ENCODE assay signal across 23 mouse cellular contexts in the genomic region with DNA sequence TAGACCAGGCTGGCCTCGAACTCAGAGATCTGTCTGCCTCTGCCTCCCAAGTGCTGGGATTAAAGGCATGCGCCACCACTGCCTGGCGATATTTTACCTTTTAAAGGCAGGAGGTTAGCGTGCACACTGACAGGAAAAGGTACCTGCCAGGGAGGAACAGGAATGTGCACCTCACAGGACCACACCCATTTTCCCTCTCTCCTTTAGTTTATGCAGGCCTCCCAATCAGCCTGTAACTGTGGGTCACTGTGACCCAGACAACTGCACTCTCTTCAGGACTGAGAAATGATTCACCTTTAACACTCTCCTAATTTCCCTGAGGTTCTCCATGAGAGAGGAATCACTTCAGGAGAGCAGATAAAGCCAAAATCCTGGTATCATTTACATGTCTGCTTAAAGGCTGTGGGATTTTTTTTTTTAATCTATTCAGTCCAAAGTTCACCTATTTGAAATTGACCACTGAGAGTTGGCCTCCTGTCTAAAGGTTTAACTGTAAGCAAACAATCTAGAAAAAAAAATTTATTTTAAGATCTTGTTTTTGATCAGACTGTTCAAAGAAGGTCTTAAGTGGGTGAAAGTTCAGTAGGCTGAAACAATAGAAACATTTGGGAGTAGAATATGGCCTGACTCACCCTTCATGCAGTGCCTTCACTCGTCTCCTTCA.
DNase-seq lines count a peak whose midpoint lies in the region; ATAC-seq and TF ChIP-seq lines count a peak whose summit lies in the region.
"Had no signal": no experiment of that assay in that cellular context is flagged by ENCODE, and none has a peak within 500 bp of the region (broad histone marks: within the 10 kb centered on the region; RNA-seq: fewer than 3 reads in every experiment).

No protein-coding gene starts in this region.

- TF ChIP-seq EP300 in stomach, postnatal 0 days (optimal IDR thresholded peaks at IDR 0.05), result no peak

- no peaks in the 10 kb centered on the region for H3K9me3 ChIP-seq in midbrain, embryonic 11.5 days (ENCODE audit: control insufficient read depth, low read length)
- H3K9me3 ChIP-seq in midbrain, embryonic 16.5 days (replicated peaks; ENCODE audit: control insufficient read depth, low read length, poor library complexity, severe bottlenecking), result no peaks in the 10 kb centered on the region
- no peaks in the 10 kb centered on the region for H3K9me3 ChIP-seq in stomach, postnatal 0 days (ENCODE audit: control insufficient read depth, low read length)
- H3K9me3 ChIP-seq: embryonic facial prominence, embryonic 12.5 days; embryonic facial prominence, embryonic 15.5 days; hindbrain, embryonic 12.5 days; hindbrain, embryonic 15.5 days had no signal

- H3K9ac ChIP-seq in midbrain, embryonic 11.5 days (ENCODE audit: low read length), result no peak overlapping the region
- H3K9ac ChIP-seq in midbrain, embryonic 16.5 days (ENCODE audit: low read depth, low read length), result no peak overlapping the region
- no peak overlapping the region for H3K9ac ChIP-seq in stomach, postnatal 0 days (ENCODE audit: low read length)
- H3K9ac ChIP-seq: embryonic facial prominence, embryonic 12.5 days; embryonic facial prominence, embryonic 15.5 days; forebrain, postnatal 0 days; hindbrain, embryonic 12.5 days; hindbrain, embryonic 15.5 days had no signal

- no peaks in the 10 kb centered on the region for H3K27me3 ChIP-seq in midbrain, embryonic 11.5 days (ENCODE audit: control insufficient read depth, insufficient read depth, low read length)
- H3K27me3 ChIP-seq in midbrain, embryonic 16.5 days (ENCODE audit: control insufficient read depth, insufficient read depth, low read depth, low read length), result no peaks in the 10 kb centered on the region
- H3K27me3 ChIP-seq in stomach, postnatal 0 days (ENCODE audit: control insufficient read depth, insufficient read depth, low read length), result no peaks in the 10 kb centered on the region
- H3K27me3 ChIP-seq: embryonic facial prominence, embryonic 12.5 days; embryonic facial prominence, embryonic 15.5 days; hindbrain, embryonic 12.5 days; hindbrain, embryonic 15.5 days had no signal

- H3K4me2 ChIP-seq in midbrain, embryonic 11.5 days, result no peak overlapping the region
- H3K4me2 ChIP-seq in midbrain, embryonic 16.5 days (ENCODE audit: low read length), result no peak overlapping the region
- H3K4me2 ChIP-seq in stomach, postnatal 0 days (replicated peaks; ENCODE audit: low read depth), result no peak overlapping the region
- H3K4me2 ChIP-seq: embryonic facial prominence, embryonic 12.5 days; embryonic facial prominence, embryonic 15.5 days; heart, embryonic 11.5 days; hindbrain, embryonic 12.5 days; hindbrain, embryonic 15.5 days had no signal

- DNase-seq in left cerebral cortex, adult 2 months (ENCODE audit: extremely low spot score in 1 of 2, low spot score in 2 of 2), result no peak
- DNase-seq in left cerebral cortex, postnatal 14 days (ENCODE audit: low spot score in 2 of 2), result no peak
- peak; percentile 68 for DNase-seq in midbrain, embryonic 11.5 days (ENCODE audit: low spot score, missing footprints)
- no peak for DNase-seq in stomach, postnatal 0 days (ENCODE audit: low spot score)
- no peak for DNase-seq in T-cell, adult 2 months (ENCODE audit: low spot score)
- DNase-seq: adrenal gland, postnatal 10 days; adrenal gland, postnatal 36 days; cerebellum, adult 18-20 months; cerebellum, adult 9-10 months; cerebellum, postnatal 14 days; forebrain, postnatal 0 days; gastrocnemius, adult 2 months; gastrocnemius, postnatal 14 days; heart, adult 11 months had no signal

- intact Hi-C loops in left cerebral cortex, adult 2 months (cut with DNase I), result no loop called here
- intact Hi-C loops in left cerebral cortex, postnatal 14 days (cut with DNase I), result no loop called here

- no peaks in the 10 kb centered on the region for H3K36me3 ChIP-seq in midbrain, embryonic 11.5 days (ENCODE audit: control insufficient read depth, insufficient read depth, low read length)
- no peaks in the 10 kb centered on the region for H3K36me3 ChIP-seq in midbrain, embryonic 16.5 days (ENCODE audit: control insufficient read depth, insufficient read depth, low read length)
- no peaks in the 10 kb centered on the region for H3K36me3 ChIP-seq in stomach, postnatal 0 days (ENCODE audit: control insufficient read depth, insufficient read depth, low read length)
- H3K36me3 ChIP-seq: embryonic facial prominence, embryonic 12.5 days; embryonic facial prominence, embryonic 15.5 days; hindbrain, embryonic 12.5 days; hindbrain, embryonic 15.5 days had no signal

- H3K4me3 ChIP-seq in left cerebral cortex, adult 2 months, result no peak overlapping the region
- no peak overlapping the region for H3K4me3 ChIP-seq in midbrain, embryonic 11.5 days (ENCODE audit: low read depth, low read length)
- H3K4me3 ChIP-seq in midbrain, embryonic 16.5 days (ENCODE audit: low read depth, low read length), result no peak overlapping the region
- H3K4me3 ChIP-seq in stomach, postnatal 0 days (ENCODE audit: low read depth, low read length), result no peak overlapping the region
- H3K4me3 ChIP-seq: embryonic facial prominence, embryonic 12.5 days; embryonic facial prominence, embryonic 15.5 days; gastrocnemius, adult 2 months; hindbrain, embryonic 12.5 days; hindbrain, embryonic 15.5 days had no signal

- H3K4me1 ChIP-seq in midbrain, embryonic 11.5 days (ENCODE audit: control insufficient read depth, insufficient read depth, low read length), result no peaks in the 10 kb centered on the region
- H3K4me1 ChIP-seq in midbrain, embryonic 16.5 days (ENCODE audit: control insufficient read depth, insufficient read depth, low read length), result no peaks in the 10 kb centered on the region
- no peaks in the 10 kb centered on the region for H3K4me1 ChIP-seq in stomach, postnatal 0 days (replicated peaks; ENCODE audit: control insufficient read depth, insufficient read depth)
- H3K4me1 ChIP-seq: embryonic facial prominence, embryonic 12.5 days; embryonic facial prominence, embryonic 15.5 days; hindbrain, embryonic 12.5 days; hindbrain, embryonic 15.5 days had no signal

- no peak for TF ChIP-seq CTCF in left cerebral cortex, adult 2 months (IDR thresholded peaks at IDR 0.05)
- no peak for TF ChIP-seq CTCF in stomach, postnatal 0 days (IDR thresholded peaks at IDR 0.05; ENCODE audit: low read depth)

- ATAC-seq in midbrain, embryonic 11.5 days (ENCODE audit: low FRiP score), result no peak
- ATAC-seq in midbrain, embryonic 16.5 days, result no peak
- peak; percentile 63 for ATAC-seq in stomach, postnatal 0 days (ENCODE audit: low FRiP score, low TSS enrichment)
- ATAC-seq: activated CD4-positive, CD25-positive, alpha-beta regulatory T cell, adult 4 months; CD4-positive, CD25-positive, alpha-beta regulatory T cell, adult 4 months; forebrain, embryonic 14.5 days; forebrain, postnatal 0 days had no signal

- peak overlapping the region; percentile 44; the same call in 1 of the 2 replicates for H3K27ac ChIP-seq in left cerebral cortex, adult 2 months
- no peak overlapping the region for H3K27ac ChIP-seq in midbrain, embryonic 11.5 days (ENCODE audit: low read depth, low read length)
- no peak overlapping the region for H3K27ac ChIP-seq in midbrain, embryonic 16.5 days (ENCODE audit: low read length)
- 0 out of 2 replicates have a peak overlapping the region, but pooled peaks have one; percentile 4 for H3K27ac ChIP-seq in stomach, postnatal 0 days (replicated peaks)
- H3K27ac ChIP-seq: embryonic facial prominence, embryonic 12.5 days; embryonic facial prominence, embryonic 15.5 days; gastrocnemius, adult 2 months; hindbrain, embryonic 12.5 days; hindbrain, embryonic 15.5 days had no signal

- 84% methylated on average over 5 of the region's 5 CpGs for WGBS in midbrain, embryonic 11.5 days
- WGBS in midbrain, embryonic 16.5 days, result 83% methylated on average over 5 of the region's 5 CpGs
- WGBS in stomach, postnatal 0 days, result 68% methylated on average over 5 of the region's 5 CpGs

Comparison
In these comparisons a context has a peak if more than half of its experiments do, and no peak if none do; other contexts are left out.
1. H3K27ac ChIP-seq: peak in left cerebral cortex, adult 2 months (single experiment) and stomach, postnatal 0 days (single experiment); none in midbrain, embryonic 11.5 days (single experiment) and midbrain, embryonic 16.5 days (single experiment).